Mouse (Mus musculus) lung, embryonic 14.5 days (tissue): ENCODE measurements around the gene Mael. TPM values are rescaled to one million over a fixed set of nuclear protein-coding genes. Genes with fewer than 3 reads are reported as not detected.

Source experiments
- ATAC-seq: fragments of 200-750 bp; cut with Nextera tagmentation; 2 replicates; pipeline ENCODE4 v1.8.0; 2017; ENCODE audit warnings: mild to moderate bottlenecking, moderate TSS enrichment, moderate library complexity; ENCODE audit not compliant: insufficient read depth
- DNase-seq: peaks from one replicate; pipeline ENCODE4 v3.0.0-alpha.2; 2015
- H3K27ac ChIP-seq: fragments of 300-500 bp; sonication (generic); 2 replicates; pipeline ENCODE4 v1.5.1; 2014; ENCODE audit warnings: low read depth, mild to moderate bottlenecking, moderate library complexity
- H3K27me3 ChIP-seq: fragments of 300-500 bp; sonication (generic); 2 replicates; pipeline ENCODE4 v1.6.1; 2014; ENCODE audit warnings: low read length, control low read depth; ENCODE audit not compliant: insufficient read depth
- H3K36me3 ChIP-seq: fragments of 300-500 bp; sonication (generic); 2 replicates; pipeline ENCODE4 v1.6.1; 2014; ENCODE audit warnings: control low read depth; ENCODE audit not compliant: insufficient read depth
- H3K4me1 ChIP-seq: fragments of 300-500 bp; sonication (generic); 2 replicates; pipeline ENCODE4 v1.6.1; 2014; ENCODE audit warnings: antibody characterized with exemption, control low read depth; ENCODE audit not compliant: insufficient read depth
- H3K4me2 ChIP-seq: fragments of 300-500 bp; sonication (generic); 2 replicates; pipeline ENCODE4 v1.6.1; 2014; ENCODE audit warnings: mild to moderate bottlenecking
- H3K4me3 ChIP-seq: fragments of 300-500 bp; sonication (generic); 2 replicates; pipeline ENCODE4 v1.5.1; 2014; ENCODE audit warnings: low read depth, low read length
- H3K9ac ChIP-seq: fragments of 300-500 bp; sonication (generic); 2 replicates; pipeline ENCODE4 v1.6.1; 2014
- H3K9me3 ChIP-seq: fragments of 300-500 bp; sonication (generic); 2 replicates; pipeline ENCODE4 v1.6.1; 2016; ENCODE audit warnings: low read depth, low read length, control low read depth
- CTCF ChIP-seq: IDR thresholded peaks from 2 replicates; pipeline ENCODE4 v1.5.1; 2016; ENCODE audit warnings: antibody characterized with exemption, low read depth
- whole genome bisulfite sequencing: fragments of 180-500 bp; shearing (Covaris S2); extraction: QIAGEN DNeasy Blood & Tissue Kit; methylation state at CpG from one replicate; pipeline ENCODE4 v1.1.7; 2014; 5-methylcytosine and 5-hydroxymethylcytosine counted together
- polyA plus RNA-seq: library from polyadenylated mRNA; unstranded; fragments of >200 nt; fragmentation: Nextera tagmentation; extraction: Ambion mirVana; gene quantifications from 2 replicates; pipeline ENCODE4 v1.2.1, GENCODE M21; 2014

Gene Mael
- polyA plus RNA-seq, result not detected in 2 replicates

DNA sequence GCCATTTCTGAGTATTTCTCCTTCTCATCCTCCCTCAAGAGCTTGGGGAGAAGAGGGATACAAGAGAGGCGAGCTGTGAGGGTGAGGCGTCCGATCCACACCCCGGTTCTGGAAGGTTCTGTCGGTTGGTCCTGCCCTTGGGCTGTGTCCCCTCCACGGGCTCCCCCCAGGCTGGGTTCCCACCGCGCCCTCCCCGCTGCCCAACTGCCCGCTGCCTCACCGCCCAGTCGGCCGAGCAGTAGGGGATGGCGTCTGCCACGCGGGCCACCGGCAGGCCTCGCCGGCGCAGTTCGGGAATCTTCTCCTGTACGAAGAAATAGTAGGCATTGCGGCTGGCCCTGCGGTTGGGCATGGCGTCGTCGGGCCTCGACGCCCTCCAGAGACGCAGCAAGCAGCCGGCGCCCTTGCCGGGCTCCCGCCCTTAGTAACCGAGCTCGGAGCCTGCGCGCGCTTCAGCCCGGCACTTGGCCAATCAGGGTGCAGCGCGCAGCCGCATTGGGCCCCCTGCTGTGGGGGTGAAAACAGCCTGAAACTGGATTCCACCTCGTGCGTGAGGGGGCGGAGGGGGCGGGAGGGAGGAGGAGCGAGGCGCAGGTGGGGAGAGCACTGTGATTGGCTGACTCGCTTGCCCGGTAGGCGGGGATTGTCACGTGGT lies at the start of gene Mael:
Mael (minus strand) TSS at position 433 of the 655 bp plus-strand sequence.
- Histone ChIP-seq H3K4me2 (no peak within 1 kb of the TSS), H3K27me3 (no peaks in the 10 kb centered on the region), H3K4me3 (no peak within 1 kb of the TSS), H3K27ac (no peak within 1 kb of the TSS), H3K9me3 (no peaks in the 10 kb centered on the region; the same call in 1 of the 2 replicates), H3K4me1 (no peaks in the 10 kb centered on the region), H3K36me3 (no peaks in the 10 kb centered on the region), H3K9ac (no peak within 1 kb of the TSS)
- 79% methylated on average over 53 of the region's 53 CpGs for WGBS
- ATAC-seq, result no peak
- no peak for TF ChIP-seq CTCF
- no peak for DNase-seq

DNA sequence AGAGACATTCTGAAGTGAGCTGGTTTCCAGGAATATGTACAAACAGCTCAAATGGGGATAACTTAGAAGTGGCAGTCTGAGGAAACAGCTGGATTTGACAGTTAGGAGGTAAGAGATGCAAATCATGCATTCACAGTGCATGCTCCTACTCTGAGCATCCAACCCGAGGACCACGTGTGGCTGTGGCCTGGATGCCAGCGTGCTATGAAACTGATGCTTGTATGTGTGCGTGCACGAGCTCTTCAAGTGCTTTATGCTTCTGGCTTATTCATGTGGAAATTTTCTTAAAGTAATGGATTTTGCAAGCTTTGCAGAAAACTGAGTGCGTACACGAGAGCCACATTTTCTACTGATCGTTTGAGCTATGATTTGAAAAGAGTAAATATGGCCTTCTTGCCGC lies 47.7 kb upstream of the Mael start:
- TF ChIP-seq CTCF, result no peak
- WGBS, result 82% methylated on average over 9 of the region's 9 CpGs
- ATAC-seq, result no peak

DNA sequence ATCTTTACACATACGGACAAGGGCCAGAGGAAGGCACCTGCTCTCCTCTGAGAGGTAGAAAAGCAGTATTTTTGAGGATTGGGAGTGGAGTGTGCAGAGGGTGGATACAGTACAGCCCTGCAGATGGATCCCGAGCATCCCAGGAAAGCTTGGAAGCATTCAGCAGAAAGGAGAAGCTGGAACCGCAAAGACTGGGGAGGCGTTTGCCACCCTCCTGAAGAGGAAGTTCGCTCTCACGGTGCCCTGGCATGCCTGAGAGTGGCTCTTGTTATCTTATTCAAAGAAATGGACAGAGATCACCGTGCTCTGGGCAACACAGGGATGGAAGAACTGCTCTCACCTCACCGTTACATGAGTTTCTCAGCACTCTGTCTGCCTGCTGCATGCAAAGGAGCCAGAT lies 45.8 kb upstream of the Mael start:
- Histone ChIP-seq H3K27me3 (no peaks in the 10 kb centered on the region), H3K9ac (no peak overlapping the region), H3K36me3 (no peaks in the 10 kb centered on the region), H3K4me1 (peaks cover 8% of the 10 kb centered on the region), H3K9me3 (no peaks in the 10 kb centered on the region), H3K27ac (no peak overlapping the region), H3K4me3 (no peak overlapping the region), H3K4me2 (no peak overlapping the region)
- DNase-seq (no peak), ATAC-seq (no peak)
- TF ChIP-seq CTCF, result no peak
- 67% methylated on average over 8 of the region's 8 CpGs for WGBS

More for the DNA sequence above, 47.7 kb upstream of the Mael start:
- no peak for DNase-seq
- Histone ChIP-seq H3K36me3 (no peaks in the 10 kb centered on the region), H3K4me1 (peaks cover 3% of the 10 kb centered on the region; the same call in 1 of the 2 replicates), H3K4me3 (no peak overlapping the region), H3K9ac (no peak overlapping the region), H3K27me3 (no peaks in the 10 kb centered on the region), H3K9me3 (no peaks in the 10 kb centered on the region), H3K4me2 (no peak overlapping the region), H3K27ac (no peak overlapping the region)

DNA sequence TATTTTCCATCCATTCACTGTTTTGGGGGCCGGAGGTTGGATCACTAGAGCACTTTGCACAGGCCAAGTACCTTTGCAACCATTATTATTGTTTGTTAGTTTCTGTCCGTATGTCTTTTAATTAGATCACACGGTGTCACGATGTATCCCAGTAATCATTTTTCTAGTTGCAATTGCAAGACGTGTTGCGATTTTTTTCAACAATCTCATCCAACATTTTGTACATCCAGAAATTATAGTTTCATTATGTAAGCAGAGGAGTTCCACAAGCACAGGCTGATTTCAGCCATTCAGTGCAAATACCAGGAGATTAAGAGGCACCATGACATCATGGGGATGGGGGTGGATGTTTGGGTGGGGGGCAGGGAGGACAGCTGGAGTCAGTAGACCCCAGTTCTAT lies 44.9 kb upstream of the Mael start:
- WGBS, result 88% methylated on average over 6 of the region's 6 CpGs

DNA sequence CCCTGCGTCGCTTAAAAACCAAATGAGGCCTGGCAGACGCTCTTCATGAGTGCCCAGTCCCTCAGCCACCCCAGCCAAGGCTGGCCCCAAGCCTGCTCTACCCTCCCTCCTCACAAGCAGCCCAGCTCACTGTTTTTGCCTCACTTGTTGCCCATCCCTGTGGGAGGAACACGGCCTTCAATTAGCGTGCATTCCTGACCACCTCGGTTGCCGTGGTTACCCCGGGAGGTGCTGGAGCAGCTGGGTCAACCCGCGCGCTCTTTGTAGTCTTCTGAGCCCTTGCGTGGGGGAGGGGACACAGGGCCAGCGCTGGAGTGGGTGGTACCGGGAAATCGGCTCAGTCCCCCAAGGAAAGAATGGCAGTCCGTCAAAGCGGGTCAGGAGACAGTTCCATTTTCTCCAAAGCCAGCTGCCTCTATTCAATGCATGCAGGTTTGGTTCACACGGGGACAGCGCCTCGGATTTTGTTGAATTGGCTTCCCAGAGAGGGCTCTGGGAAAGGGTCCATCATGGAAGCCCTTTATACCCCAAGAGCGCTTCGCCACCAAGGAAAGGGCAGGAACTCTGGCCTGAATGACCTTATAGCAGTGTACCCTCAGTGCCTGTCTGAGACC lies 44.2 kb upstream of the Mael start:
- no peaks in the 10 kb centered on the region for H3K9me3 ChIP-seq
- no peak overlapping the region for H3K9ac ChIP-seq
- no peak for TF ChIP-seq CTCF
- DNase-seq (peak; percentile 77), ATAC-seq (peak; percentile 92)
- H3K4me3 ChIP-seq, result no peak overlapping the region
- H3K27me3 ChIP-seq, result no peaks in the 10 kb centered on the region
- peak overlapping the region; percentile 55 for H3K4me2 ChIP-seq
- no peaks in the 10 kb centered on the region for H3K36me3 ChIP-seq
- no peak overlapping the region for H3K27ac ChIP-seq
- 7% methylated on average over 22 of the region's 22 CpGs for WGBS
- peaks cover 8% of the 10 kb centered on the region for H3K4me1 ChIP-seq

More for the DNA sequence above, 44.9 kb upstream of the Mael start:
- H3K27ac ChIP-seq, result no peak overlapping the region
- ATAC-seq (no peak), DNase-seq (no peak)
- no peak overlapping the region for H3K4me2 ChIP-seq
- H3K9ac ChIP-seq, result no peak overlapping the region
- H3K4me1 ChIP-seq, result peaks cover 8% of the 10 kb centered on the region
- H3K4me3 ChIP-seq, result no peak overlapping the region
- TF ChIP-seq CTCF, result no peak
- H3K9me3 ChIP-seq, result no peaks in the 10 kb centered on the region
- no peaks in the 10 kb centered on the region for H3K27me3 ChIP-seq
- H3K36me3 ChIP-seq, result no peaks in the 10 kb centered on the region

DNA sequence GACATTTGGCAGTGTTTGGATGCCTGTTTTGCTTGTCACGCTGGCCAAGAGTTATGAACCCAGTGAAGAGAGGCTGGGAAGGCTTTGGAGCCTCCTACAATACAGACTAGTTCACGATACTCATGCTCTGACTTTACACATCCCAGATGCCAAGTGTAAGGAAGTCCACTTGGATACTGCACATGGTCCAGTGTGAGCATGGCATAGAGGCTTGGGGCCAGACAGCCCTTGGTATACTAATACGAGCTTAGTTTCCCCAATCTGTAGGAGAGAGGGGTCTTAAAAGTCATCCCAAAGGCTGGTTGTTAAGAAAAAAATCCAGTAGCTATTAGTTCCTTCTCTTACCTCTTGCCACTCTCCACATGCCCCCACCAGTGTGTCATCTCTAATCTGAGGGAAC lies 43.3 kb upstream of the Mael start:
- WGBS, result 70% methylated on average over 3 of the region's 3 CpGs
- DNase-seq (no peak), ATAC-seq (no peak)
- Histone ChIP-seq H3K4me3 (no peak overlapping the region), H3K4me1 (peaks cover 8% of the 10 kb centered on the region), H3K27ac (no peak overlapping the region), H3K9me3 (no peaks in the 10 kb centered on the region), H3K27me3 (no peaks in the 10 kb centered on the region), H3K4me2 (no peak overlapping the region), H3K36me3 (no peaks in the 10 kb centered on the region), H3K9ac (no peak overlapping the region)
- TF ChIP-seq CTCF, result no peak

DNA sequence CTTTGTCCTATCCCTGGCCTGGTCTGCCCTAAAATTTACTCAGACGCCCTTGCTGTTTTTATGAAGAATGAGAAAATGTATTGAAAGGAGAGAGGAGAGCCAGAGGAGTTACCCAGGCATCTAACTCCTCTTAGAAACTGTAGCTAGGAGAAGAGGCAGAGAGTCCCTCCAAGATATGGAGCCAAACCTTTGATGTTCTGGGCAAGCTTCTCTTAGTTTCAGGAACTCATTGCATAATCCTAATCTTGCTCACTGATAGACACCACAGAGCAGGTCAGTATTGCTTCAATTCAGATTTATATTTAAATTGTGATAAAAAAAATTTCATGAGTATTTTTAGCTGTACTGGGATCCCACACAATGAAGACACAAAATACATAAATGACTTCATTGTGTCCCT lies 42.7 kb upstream of the Mael start:
- DNase-seq, result no peak
- H3K4me3 ChIP-seq, result no peak overlapping the region
- H3K9me3 ChIP-seq, result no peaks in the 10 kb centered on the region
- H3K9ac ChIP-seq, result no peak overlapping the region
- no peaks in the 10 kb centered on the region for H3K27me3 ChIP-seq
- H3K27ac ChIP-seq, result no peak overlapping the region
- ATAC-seq, result no peak
- WGBS, result 59% methylated on average over 1 of the region's 1 CpGs
- H3K4me1 ChIP-seq, result peaks cover 8% of the 10 kb centered on the region
- no peaks in the 10 kb centered on the region for H3K36me3 ChIP-seq
- H3K4me2 ChIP-seq, result no peak overlapping the region
- no peak for TF ChIP-seq CTCF
